Mouse (Mus musculus) forebrain, embryonic 16.5 days (tissue): ENCODE measurements at regions not wholly inside any gene's neighbourhood (a gene's known extent, or its start where the extent isn't known, plus 50 kb on each side); places are given as distances from the start of the nearest gene placed in this dataset.

Experiments
- ATAC-seq: fragments of 200-750 bp; cut with Nextera tagmentation; 2 replicates; pipeline ENCODE4 v1.8.0; 2017; ENCODE audit warnings: mild to moderate bottlenecking, moderate library complexity
- H3K27ac ChIP-seq: fragments of 300-500 bp; sonication (generic); 2 replicates; pipeline ENCODE4 v1.5.1; 2014; ENCODE audit warnings: low read length, control low read depth
- H3K27me3 ChIP-seq: fragments of 300-500 bp; sonication (generic); replicated peaks from 2 replicates; pipeline ENCODE4 v1.6.1; 2014; ENCODE audit warnings: low read length; ENCODE audit not compliant: control insufficient read depth, insufficient read depth
- H3K36me3 ChIP-seq: fragments of 300-500 bp; sonication (generic); 2 replicates; pipeline ENCODE4 v1.6.1; 2014; ENCODE audit not compliant: control insufficient read depth, insufficient read depth
- H3K4me1 ChIP-seq: fragments of 300-500 bp; sonication (generic); replicated peaks from 2 replicates; pipeline ENCODE4 v1.6.1; 2014; ENCODE audit warnings: low read length; ENCODE audit not compliant: control insufficient read depth, insufficient read depth
- H3K4me2 ChIP-seq: fragments of 300-500 bp; sonication (generic); 2 replicates; pipeline ENCODE4 v1.6.1; 2014; ENCODE audit warnings: mild to moderate bottlenecking, low read length, control low read depth
- H3K4me3 ChIP-seq: fragments of 300-500 bp; sonication (generic); replicated peaks from 2 replicates; pipeline ENCODE4 v1.5.1; 2014; ENCODE audit warnings: mild to moderate bottlenecking, low read length, control low read depth
- H3K9ac ChIP-seq: fragments of 300-500 bp; sonication (generic); replicated peaks from 2 replicates; pipeline ENCODE4 v1.6.1; 2014; ENCODE audit warnings: low read depth, low read length, control low read depth
- H3K9me3 ChIP-seq: fragments of 300-500 bp; sonication (generic); 2 replicates; pipeline ENCODE4 v1.6.1; 2016; ENCODE audit warnings: low read length; ENCODE audit not compliant: control insufficient read depth
- WGBS: fragments of 180-500 bp; shearing (Covaris S2); extraction: QIAGEN DNeasy Blood & Tissue Kit; methylation state at CpG from one replicate; pipeline ENCODE4 v1.1.7; 2014; 5-methylcytosine and 5-hydroxymethylcytosine counted together

- Histone ChIP-seq H3K9ac (no peak overlapping the region), H3K4me3 (no peak overlapping the region), H3K4me1 (no peaks in the 10 kb centered on the region), H3K27me3 (no peaks in the 10 kb centered on the region), H3K9me3 (no peaks in the 10 kb centered on the region), H3K36me3 (no peaks in the 10 kb centered on the region), H3K27ac (no peak overlapping the region), H3K4me2 (no peak overlapping the region)
- ATAC-seq: no peak
- WGBS: 57% methylated on average over 1 of the region's 1 CpGs
Measured at GRCm38 (mm10) chr16:47354279-47354678, 856.0 kb upstream of the Nectin3 start.

DNA sequence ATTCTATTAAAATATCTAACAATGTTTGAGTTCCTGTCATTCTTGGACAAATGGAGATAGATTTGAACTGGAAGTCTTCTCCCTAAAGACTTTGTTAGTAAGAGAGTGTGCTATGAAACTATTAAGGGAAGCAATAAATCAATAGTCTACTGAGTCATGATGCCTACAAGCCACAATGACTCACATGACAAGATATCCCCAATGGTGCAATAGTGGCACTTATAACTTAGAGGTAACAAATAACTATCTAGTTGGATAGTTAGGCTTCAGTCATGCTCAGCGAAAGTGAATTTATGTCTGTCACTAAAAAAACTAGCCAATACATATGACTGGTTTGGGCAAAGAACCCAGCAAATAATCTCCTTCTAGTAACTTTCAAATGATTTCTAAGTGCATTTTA is 889.1 kb upstream of the Dppa4 start:
- Histone ChIP-seq H3K4me2 (no peak overlapping the region), H3K27ac (no peak overlapping the region), H3K4me1 (no peaks in the 10 kb centered on the region), H3K9ac (no peak overlapping the region), H3K36me3 (no peaks in the 10 kb centered on the region), H3K4me3 (no peak overlapping the region), H3K9me3 (no peaks in the 10 kb centered on the region), H3K27me3 (no peaks in the 10 kb centered on the region)
- 86% methylated on average over 1 of the region's 1 CpGs for WGBS
- ATAC-seq: no peak

DNA sequence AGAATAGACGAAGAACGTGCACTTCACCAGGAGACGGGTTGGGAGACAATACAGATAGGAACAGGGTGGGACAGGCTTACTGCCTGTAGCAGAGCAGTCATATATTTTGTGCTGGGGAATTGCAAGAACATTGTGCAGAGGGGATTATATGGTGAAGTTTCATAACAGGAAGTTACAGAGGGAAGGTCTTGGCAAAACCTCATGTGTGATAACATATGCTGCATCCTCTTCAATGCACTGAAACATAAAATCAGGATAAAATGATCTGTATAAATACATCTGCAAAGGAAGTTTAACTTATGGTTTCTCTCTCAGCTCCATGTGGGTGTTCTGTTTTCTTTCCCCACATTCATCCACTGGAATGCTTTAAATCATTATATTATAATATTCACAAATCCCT is 876.5 kb upstream of the Dppa4 start:
- Histone ChIP-seq H3K27ac (no peak overlapping the region), H3K9ac (no peak overlapping the region), H3K4me2 (no peak overlapping the region), H3K36me3 (no peaks in the 10 kb centered on the region), H3K9me3 (no peaks in the 10 kb centered on the region), H3K4me1 (no peaks in the 10 kb centered on the region), H3K4me3 (no peak overlapping the region), H3K27me3 (no peaks in the 10 kb centered on the region)
- ATAC-seq: no peak
- WGBS: 85% methylated on average over 3 of the region's 3 CpGs

DNA sequence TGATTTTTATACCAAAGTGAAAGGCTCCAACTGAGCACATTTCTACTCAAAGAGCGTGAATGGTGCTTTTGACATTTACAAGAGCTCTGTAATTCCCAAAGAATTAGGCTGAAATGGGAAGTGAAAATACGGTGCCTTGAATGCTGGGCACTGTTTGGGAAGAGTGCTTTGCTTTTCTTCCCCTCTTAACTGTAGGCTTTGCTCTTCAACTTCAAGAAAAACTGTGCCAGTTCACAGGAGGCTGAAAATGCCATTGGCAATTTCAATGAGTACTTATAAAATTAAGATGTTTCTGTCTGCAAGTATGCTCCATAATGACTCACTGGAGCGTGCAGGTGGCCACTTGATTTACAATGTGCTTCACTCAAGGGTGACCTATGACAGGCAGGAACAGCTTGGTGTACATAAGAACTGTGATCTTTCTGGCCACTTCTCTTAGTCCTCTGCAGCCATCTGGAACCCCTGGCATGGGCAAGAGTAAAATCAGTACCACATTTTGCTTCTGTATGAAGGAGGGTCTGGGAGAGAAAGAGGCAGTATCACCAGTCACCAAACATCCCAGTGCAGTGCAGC is 864.8 kb upstream of the Dppa4 start:
- no peaks in the 10 kb centered on the region for H3K9me3 ChIP-seq
- no peak overlapping the region for H3K4me2 ChIP-seq
- no peaks in the 10 kb centered on the region for H3K27me3 ChIP-seq
- no peak overlapping the region for H3K9ac ChIP-seq
- WGBS: 29% methylated on average over 3 of the region's 3 CpGs
- peak; percentile 26; the same call in 1 of the 2 replicates for ATAC-seq
- H3K4me1 ChIP-seq: no peaks in the 10 kb centered on the region
- H3K27ac ChIP-seq: no peak overlapping the region
- H3K4me3 ChIP-seq: no peak overlapping the region
- H3K36me3 ChIP-seq: no peaks in the 10 kb centered on the region

- no peaks in the 10 kb centered on the region for H3K4me1 ChIP-seq
- no peak overlapping the region for H3K4me2 ChIP-seq
- no peaks in the 10 kb centered on the region for H3K9me3 ChIP-seq
- no peak overlapping the region for H3K4me3 ChIP-seq
- ATAC-seq: no peak
- no peak overlapping the region for H3K27ac ChIP-seq
- no peaks in the 10 kb centered on the region for H3K36me3 ChIP-seq
- H3K27me3 ChIP-seq: no peaks in the 10 kb centered on the region
- 92% methylated on average over 2 of the region's 2 CpGs for WGBS
- no peak overlapping the region for H3K9ac ChIP-seq
Measured at GRCm38 (mm10) chr16:47445083-47445482, 838.5 kb upstream of the Dppa4 start.

- H3K4me3 ChIP-seq: no peak overlapping the region
- no peaks in the 10 kb centered on the region for H3K36me3 ChIP-seq
- no peak overlapping the region for H3K27ac ChIP-seq
- no peak for ATAC-seq
- no peaks in the 10 kb centered on the region for H3K27me3 ChIP-seq
- 27% methylated on average over 9 of the region's 9 CpGs for WGBS
- H3K4me1 ChIP-seq: no peaks in the 10 kb centered on the region; the same call in 1 of the 2 replicates
- no peaks in the 10 kb centered on the region for H3K9me3 ChIP-seq
- H3K9ac ChIP-seq: no peak overlapping the region
- no peak overlapping the region for H3K4me2 ChIP-seq
Measured at GRCm38 (mm10) chr16:47475441-47476081, 808.0 kb upstream of the Dppa4 start.

DNA sequence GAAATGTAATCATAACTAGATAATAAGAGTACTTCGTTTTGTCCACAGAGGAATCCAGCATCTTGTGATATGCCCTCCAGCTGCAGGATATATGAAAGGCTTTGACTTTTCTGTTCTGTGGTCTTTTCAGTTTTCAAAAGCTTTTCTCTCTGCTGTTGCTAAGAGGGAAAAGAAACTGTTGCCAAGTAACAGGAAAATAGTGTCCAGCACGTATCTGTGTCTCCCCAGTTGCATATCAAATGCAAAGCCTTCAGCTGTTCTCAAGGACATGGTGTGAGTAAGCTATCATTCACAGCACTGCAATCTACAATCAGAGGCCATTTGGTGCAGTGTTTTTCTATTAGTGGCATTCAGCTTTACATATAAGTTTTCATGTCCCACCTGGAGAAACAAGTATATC is 801.5 kb upstream of the Dppa4 start:
- no peaks in the 10 kb centered on the region for H3K36me3 ChIP-seq
- H3K4me2 ChIP-seq: no peak overlapping the region
- H3K9me3 ChIP-seq: no peaks in the 10 kb centered on the region
- no peaks in the 10 kb centered on the region for H3K4me1 ChIP-seq
- no peaks in the 10 kb centered on the region for H3K27me3 ChIP-seq
- H3K9ac ChIP-seq: no peak overlapping the region
- 33% methylated on average over 2 of the region's 2 CpGs for WGBS
- H3K27ac ChIP-seq: no peak overlapping the region
- no peak overlapping the region for H3K4me3 ChIP-seq
- 0 out of 2 replicates have a peak, but pooled peaks have one; percentile 38 for ATAC-seq

GRCm38 (mm10) chr16:47488525-47488924 is 795.0 kb upstream of the Dppa4 start:
- no peaks in the 10 kb centered on the region for H3K9me3 ChIP-seq
- no peak overlapping the region for H3K4me2 ChIP-seq
- H3K36me3 ChIP-seq: no peaks in the 10 kb centered on the region
- H3K4me1 ChIP-seq: no peaks in the 10 kb centered on the region
- WGBS: 100% methylated on average over 1 of the region's 1 CpGs
- H3K9ac ChIP-seq: no peak overlapping the region
- ATAC-seq: no peak
- no peak overlapping the region for H3K4me3 ChIP-seq
- no peak overlapping the region for H3K27ac ChIP-seq
- no peaks in the 10 kb centered on the region for H3K27me3 ChIP-seq

- no peak overlapping the region for H3K4me2 ChIP-seq
- H3K4me1 ChIP-seq: no peaks in the 10 kb centered on the region
- 0 out of 2 replicates have a peak overlapping the region, but pooled peaks have one; percentile 39 for H3K27ac ChIP-seq
- H3K9ac ChIP-seq: no peak overlapping the region
- H3K9me3 ChIP-seq: no peaks in the 10 kb centered on the region
- no peaks in the 10 kb centered on the region for H3K36me3 ChIP-seq
- H3K4me3 ChIP-seq: no peak overlapping the region
- peak; percentile 49 for ATAC-seq
- WGBS: 81% methylated on average over 4 of the region's 4 CpGs
- no peaks in the 10 kb centered on the region for H3K27me3 ChIP-seq
Measured at GRCm38 (mm10) chr16:47525857-47526256, 757.7 kb upstream of the Dppa4 start.
